In genomic region chr2:166031120-166031929, GRCm38 (mm10) we compare ENCODE assay signal across 1 mouse cellular context.
A peak's percentile ranks its signal among the peaks of the same experiment; 100 is the strongest.
TF ChIP-seq lines count a peak whose summit lies in the region.

No protein-coding gene starts in this region.

TF ChIP-seq in CH12.LX, 34 proteins besides CTCF, POLR2A, EP300 and RAD21 (continued from another document):
- TF ChIP-seq ETS1 (conservative IDR thresholded peaks at IDR 0.05; ENCODE audit: low read depth, low read length) (peak; percentile 65), USF1 (IDR thresholded peaks at IDR 0.05; ENCODE audit: low read depth, low read length) (no peak), BHLHE40 (IDR thresholded peaks at IDR 0.05; ENCODE audit: low read depth, low read length) (no peak), ELF1 (IDR thresholded peaks at IDR 0.05; ENCODE audit: low read depth, low read length) (0 out of 2 replicates have a peak, but pooled peaks have one; percentile 15)
